Mouse (Mus musculus) testis, adult 2 months (tissue): ENCODE results near the gene Nfib.

Experiments used
- CTCF ChIP-seq: fragments of 200-500 bp; IDR thresholded peaks from 2 replicates; pipeline ENCODE4 v1.5.1; 2012; ENCODE audit warnings: low read depth, mild to moderate bottlenecking, inconsistent platforms, low read length, moderate library complexity; ENCODE audit not compliant: control insufficient read depth, insufficient read depth, insufficient replicate concordance
- POLR2A ChIP-seq: fragments of 200-500 bp; IDR thresholded peaks from 2 replicates; pipeline ENCODE4 v1.6.1; 2012; ENCODE audit warnings: low read depth, mild to moderate bottlenecking, inconsistent platforms, low read length, moderate library complexity; ENCODE audit not compliant: control insufficient read depth

- TF ChIP-seq CTCF (no peak), POLR2A (no peak)
Measured at GRCm38 (mm10) chr4:82664436-82664835, 41.1 kb downstream of the Nfib start.
